Mouse (Mus musculus): ENCODE results near the gene Pxk. TPM values are rescaled to one million over a fixed set of nuclear protein-coding genes. Genes with fewer than 3 reads are reported as not detected.

Gene Pxk
- polyA plus RNA-seq, 1 experiment: 45.6 TPM

DNA sequence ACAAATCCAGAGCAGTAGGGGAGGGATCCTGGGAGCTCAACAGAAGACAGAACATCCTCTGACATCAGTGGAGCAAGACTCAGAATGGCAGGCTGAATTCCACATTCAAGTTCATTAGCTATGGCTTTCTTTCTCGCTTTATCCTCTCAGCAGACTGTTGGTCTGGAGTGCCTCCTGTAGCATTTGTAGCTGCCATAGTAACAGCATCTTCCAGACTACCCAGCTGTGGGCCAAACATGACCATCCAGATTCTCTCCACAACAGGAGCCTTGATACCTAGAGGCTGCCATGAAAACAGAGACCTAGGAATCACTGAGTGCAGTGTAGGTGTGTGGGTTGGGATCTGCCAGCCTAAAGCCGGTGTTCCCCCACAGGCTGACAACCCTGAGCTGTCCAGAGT lies 111.9 kb downstream of the Pxk start:
- no peak for TF ChIP-seq POLR2A (IDR thresholded peaks at IDR 0.05; ENCODE audit: low read depth, low read length)
- no peak for TF ChIP-seq CTCF (IDR thresholded peaks at IDR 0.05; ENCODE audit: borderline replicate concordance, insufficient read depth, low read length)

DNA sequence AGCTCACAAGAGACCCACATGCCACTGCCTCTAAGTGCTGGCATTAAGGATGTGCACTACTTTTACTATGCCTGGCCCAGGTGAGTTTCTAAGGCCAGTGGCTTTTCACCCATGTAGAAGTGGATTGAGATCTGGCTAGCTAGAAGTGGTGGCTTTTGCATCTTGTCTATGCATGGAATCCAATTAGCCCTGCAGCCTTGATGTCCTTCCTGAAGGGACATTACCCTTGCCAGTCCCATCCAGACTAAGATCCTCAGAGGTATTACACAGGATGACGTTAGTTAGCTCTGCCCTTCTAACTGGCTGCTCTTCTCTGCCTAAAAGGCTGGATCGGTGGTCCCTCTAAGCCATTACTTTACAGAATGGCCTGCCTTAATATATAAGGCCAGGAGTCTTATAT lies 115.0 kb downstream of the Pxk start:
- TF ChIP-seq POLR2A (IDR thresholded peaks at IDR 0.05; ENCODE audit: low read depth, low read length) (no peak), CTCF (IDR thresholded peaks at IDR 0.05; ENCODE audit: borderline replicate concordance, insufficient read depth, low read length) (no peak)
- Histone ChIP-seq H3K27ac (ENCODE audit: insufficient read depth, low read length) (no peak overlapping the region), H3K4me3 (ENCODE audit: insufficient read depth, low read length) (no peak overlapping the region), H3K4me1 (ENCODE audit: control insufficient read depth, insufficient read depth, low read length) (peaks cover 3% of the 10 kb centered on the region)

More for the DNA sequence above, 111.9 kb downstream of the Pxk start:
- no peak overlapping the region for H3K27ac ChIP-seq (ENCODE audit: insufficient read depth, low read length)
- H3K4me3 ChIP-seq (ENCODE audit: insufficient read depth, low read length): no peak overlapping the region
- H3K4me1 ChIP-seq (ENCODE audit: control insufficient read depth, insufficient read depth, low read length): no peaks in the 10 kb centered on the region

- peak; percentile 66 for TF ChIP-seq POLR2A (IDR thresholded peaks at IDR 0.05; ENCODE audit: low read depth, low read length)
- no peak for TF ChIP-seq CTCF (IDR thresholded peaks at IDR 0.05; ENCODE audit: borderline replicate concordance, insufficient read depth, low read length)
- peak within 1 kb of the TSS; percentile 55 for H3K4me3 ChIP-seq (ENCODE audit: insufficient read depth, low read length)
- H3K4me1 ChIP-seq (ENCODE audit: control insufficient read depth, insufficient read depth, low read length): peaks cover 3% of the 10 kb centered on the region
- 0 out of 2 replicates have a peak within 1 kb of the TSS, but pooled peaks have one; percentile 28 for H3K27ac ChIP-seq (ENCODE audit: insufficient read depth, low read length)
Observed at GRCm38 (mm10) chr14:8213803-8214224, 115.8 kb downstream of the Pxk start, which contains the start of gene Kctd6. Gene Kctd6 (plus strand): TSS chr14:8214140.

Other genes with a start within 250 kb of the Pxk start
- gene Gm45521, start 140.9 kb upstream of the Pxk start, polyA plus RNA-seq (2011; ENCODE audit: insufficient read length, low read depth, missing spikeins): not detected in 2 replicates
- not detected in 2 replicates for gene Dnase1l3, start 103.6 kb upstream of the Pxk start, polyA plus RNA-seq (2011; ENCODE audit: insufficient read length, low read depth, missing spikeins)
- gene Abhd6, start 95.3 kb upstream of the Pxk start, polyA plus RNA-seq (2011; ENCODE audit: insufficient read length, low read depth, missing spikeins): 4.7 and 6.4 TPM in 2 replicates
- 17.8 and 24.1 TPM in 2 replicates for gene Rpp14, start 17.8 kb upstream of the Pxk start, polyA plus RNA-seq (2011; ENCODE audit: insufficient read length, low read depth, missing spikeins)
- 83.3 and 92.5 TPM in 2 replicates for gene Pdhb, start 74.8 kb downstream of the Pxk start, polyA plus RNA-seq (2011; ENCODE audit: insufficient read length, low read depth, missing spikeins)
- 9.5 and 10.2 TPM in 2 replicates for gene Kctd6, start 115.9 kb downstream of the Pxk start, polyA plus RNA-seq (2011; ENCODE audit: insufficient read length, low read depth, missing spikeins)
- gene Acox2, start 161.1 kb downstream of the Pxk start, polyA plus RNA-seq (2011; ENCODE audit: insufficient read length, low read depth, missing spikeins): 1.3 TPM in 1 of 2 replicates, not detected in the other
- gene Fam107a, start 219.8 kb downstream of the Pxk start, polyA plus RNA-seq (2011; ENCODE audit: insufficient read length, low read depth, missing spikeins): not detected in 2 replicates

Measured in embryonic fibroblast, embryonic 13.5 days (primary cell).